Mouse (Mus musculus) ES-CJ7 (cell line): ENCODE measurements at regions not wholly inside any gene's neighbourhood (a gene's known extent, or its start where the extent isn't known, plus 50 kb on each side); places are given as distances from the start of the nearest gene placed in this dataset.

Experiments
- DNase-seq: peaks from one replicate; pipeline ENCODE4 v3.0.0; 2011; ENCODE audit warnings: low read depth, low spot score

GRCm38 (mm10) chr6:98178005-98178404 is 164.5 kb downstream of the Gm765 start:
- no peak for DNase-seq

- no peak for DNase-seq
Observed at GRCm38 (mm10) chr6:98149043-98149813, 193.3 kb downstream of the Gm765 start.

GRCm38 (mm10) chr6:98147855-98148254 is 194.7 kb downstream of the Gm765 start:
- DNase-seq = no peak

GRCm38 (mm10) chr6:98132931-98133330 is 209.6 kb downstream of the Gm765 start:
- DNase-seq = no peak

- no peak for DNase-seq
Observed at GRCm38 (mm10) chr6:98125434-98125833, 217.1 kb downstream of the Gm765 start.

- no peak for DNase-seq
Observed at GRCm38 (mm10) chr6:98118355-98119150, 224.0 kb downstream of the Gm765 start.

- peak; percentile 17 for DNase-seq
Observed at GRCm38 (mm10) chr6:98114327-98115134, 228.0 kb downstream of the Gm765 start.

GRCm38 (mm10) chr6:98113708-98114107 is 228.8 kb downstream of the Gm765 start:
- DNase-seq = peak; percentile 57

- DNase-seq = no peak
Observed at GRCm38 (mm10) chr6:98112495-98113115, 229.9 kb downstream of the Gm765 start.

- no peak for DNase-seq
Observed at GRCm38 (mm10) chr6:98107123-98107522, 235.4 kb downstream of the Gm765 start.

- DNase-seq = peak; percentile 70
Observed at GRCm38 (mm10) chr6:98105280-98106090, 237.1 kb downstream of the Gm765 start.

- peak; percentile 11 for DNase-seq
Observed at GRCm38 (mm10) chr6:98104432-98104831, 238.1 kb downstream of the Gm765 start.

GRCm38 (mm10) chr6:98101023-98101422 is 241.5 kb downstream of the Gm765 start:
- no peak for DNase-seq

GRCm38 (mm10) chr6:98099126-98099525 is 243.4 kb downstream of the Gm765 start:
- no peak for DNase-seq

- no peak for DNase-seq
Observed at GRCm38 (mm10) chr6:98095243-98095642, 247.3 kb downstream of the Gm765 start.

GRCm38 (mm10) chr6:98089185-98089584 is 253.4 kb downstream of the Gm765 start:
- peak; percentile 50 for DNase-seq

- no peak for DNase-seq
Observed at GRCm38 (mm10) chr6:98080076-98080475, 262.5 kb downstream of the Gm765 start.
